Mouse (Mus musculus) heart, postnatal 25 days (tissue): ENCODE measurements around the gene Trabd2b. TPM values are rescaled to one million over a fixed set of nuclear protein-coding genes. Genes with fewer than 3 reads are reported as not detected.

Source experiments
- DNase-seq: peaks from one replicate; pipeline ENCODE4 v3.0.0; 2022; ENCODE audit warnings: low spot score
- intact Hi-C: fragments of 180-260 bp; cut with DNase I; formaldehyde crosslinking; loops from one replicate; pipeline ENCODE4 v1.15.1; 2025
- total RNA-seq, 2 experiments: library from RNA; stranded (reverse); gene quantifications; 2 replicates each; pipeline ENCODE4 v1.2.3; 2021

Gene Trabd2b
- total RNA-seq, 2 experiments from 2014 or later, result 53.5 to 62.8 TPM

DNA sequence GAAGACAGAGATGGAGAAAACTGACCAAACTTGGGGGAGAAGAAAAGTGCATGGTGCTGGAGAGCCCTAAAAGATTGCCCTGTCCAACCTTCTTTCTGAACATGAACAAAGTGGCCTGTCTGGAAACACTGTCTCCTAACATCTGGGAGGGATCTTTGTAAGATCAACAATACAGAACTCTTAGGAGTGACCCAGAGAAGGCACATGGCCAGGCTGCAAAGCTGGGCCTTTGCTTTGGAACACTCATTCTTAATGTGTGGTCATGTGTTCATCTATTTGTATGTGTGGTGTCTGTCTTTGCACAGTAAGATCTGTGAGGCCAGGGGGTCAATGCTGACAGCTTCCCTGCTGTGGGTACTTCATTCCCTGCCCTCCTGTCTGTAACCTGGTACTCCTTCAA is 16.9 kb upstream of the Trabd2b start:
- DNase-seq, result no peak
- intact Hi-C loops, result no loop called here

GRCm38 (mm10) chr4:114397625-114398024 is 8.9 kb upstream of the Trabd2b start:
- intact Hi-C loops, result loop anchor here (2.0 kb wide), 1 partner anchor 239 kb away; no protein-coding TSS in a partner anchor
- DNase-seq, result no peak

DNA sequence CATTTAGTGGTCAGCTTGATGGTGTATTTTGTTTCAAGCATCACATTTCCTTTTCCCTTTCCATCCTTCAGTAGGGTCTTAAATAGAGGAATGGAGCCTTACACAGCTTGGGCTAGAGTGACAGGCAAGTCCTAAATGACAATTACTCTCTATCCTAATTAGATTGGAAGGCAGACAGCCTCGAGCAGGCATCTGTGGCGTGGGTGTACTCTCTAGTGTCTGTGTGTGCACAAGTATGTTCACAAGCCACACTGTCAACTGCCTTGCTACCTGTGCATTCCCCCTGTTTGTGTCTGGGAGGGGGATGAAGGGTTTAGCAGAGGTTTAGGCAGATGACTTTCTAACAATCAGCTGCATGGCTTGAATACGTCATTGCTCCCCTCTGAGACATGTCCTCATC is 6.7 kb upstream of the Trabd2b start:
- intact Hi-C loops, result loop anchor here (2.0 kb wide), 1 partner anchor 237 kb away; no protein-coding TSS in a partner anchor
- no peak for DNase-seq

- intact Hi-C loops, result no loop called here
- DNase-seq, result no peak
Observed at GRCm38 (mm10) chr4:114401993-114402731, 4.4 kb upstream of the Trabd2b start.

- intact Hi-C loops, result loop anchor here (5.0 kb wide), 3 partner anchors 36 to 59 kb away; no protein-coding TSS in a partner anchor
- DNase-seq, result peak; percentile 81
Observed at GRCm38 (mm10) chr4:114405682-114406354, 706 bp upstream of the Trabd2b start.

- no peak for DNase-seq
- intact Hi-C loops, result loop anchor here (5.0 kb wide), 3 partner anchors 35 to 60 kb away; no protein-coding TSS in a partner anchor
Observed at GRCm38 (mm10) chr4:114407516-114407915, 992 bp downstream of the Trabd2b start.

DNA sequence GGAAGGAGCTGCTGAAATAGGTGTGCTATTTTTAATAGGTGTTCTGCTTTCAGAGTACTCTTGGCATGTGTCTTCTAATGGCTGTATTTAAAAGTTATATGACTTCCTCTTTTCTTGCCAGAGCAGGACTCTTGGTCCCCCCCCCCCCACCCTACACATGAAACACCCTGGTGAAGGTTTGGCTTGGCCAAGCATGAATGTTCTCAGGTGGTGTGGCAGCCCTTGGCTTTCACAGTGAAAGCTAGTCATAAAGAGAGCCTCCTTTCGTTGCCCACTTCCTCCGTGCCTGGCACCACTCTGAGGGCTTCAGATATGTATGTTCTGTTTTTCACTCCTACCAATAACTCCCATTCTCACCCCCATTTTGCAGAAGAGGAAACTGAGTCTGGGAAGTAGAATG is 1.8 kb downstream of the Trabd2b start:
- intact Hi-C loops, result loop anchor here (5.0 kb wide), 3 partner anchors 34 to 61 kb away; no protein-coding TSS in a partner anchor
- no peak for DNase-seq

- no peak for DNase-seq
- intact Hi-C loops, result loop anchor here (5.0 kb wide), 3 partner anchors 33 to 62 kb away; no protein-coding TSS in a partner anchor
Observed at GRCm38 (mm10) chr4:114408890-114409480, 2.5 kb downstream of the Trabd2b start.

- DNase-seq, result no peak
- intact Hi-C loops, result loop anchor here (5.0 kb wide), 3 partner anchors 33 to 62 kb away; no protein-coding TSS in a partner anchor
Observed at GRCm38 (mm10) chr4:114409511-114409910, 3.0 kb downstream of the Trabd2b start.

DNA sequence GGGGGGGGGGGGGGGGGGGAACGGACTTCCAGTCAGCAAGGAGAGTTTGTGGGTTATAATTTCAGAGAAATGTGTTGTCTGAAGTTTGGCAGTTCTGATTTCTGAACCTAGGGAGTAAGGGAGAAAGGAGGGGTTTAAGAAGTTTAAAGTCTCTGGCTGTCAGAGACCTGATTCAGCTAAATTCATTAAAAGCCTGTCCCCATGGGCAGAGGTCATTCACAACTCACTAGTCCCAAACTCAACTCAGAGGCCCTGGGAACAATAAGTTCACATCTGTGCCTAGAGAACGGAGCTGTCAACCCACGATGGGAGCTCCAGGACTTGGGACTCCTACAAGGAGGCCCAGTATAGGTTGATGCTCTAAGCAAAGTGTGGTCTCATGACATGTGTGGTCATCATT is 3.5 kb downstream of the Trabd2b start:
- intact Hi-C loops, result no loop called here
- DNase-seq, result no peak

GRCm38 (mm10) chr4:114410443-114410842 is 3.9 kb downstream of the Trabd2b start:
- intact Hi-C loops, result no loop called here

GRCm38 (mm10) chr4:114410958-114411661 is 4.6 kb downstream of the Trabd2b start:
- intact Hi-C loops, result no loop called here
- DNase-seq, result no peak

More at GRCm38 (mm10) chr4:114410443-114410842, 3.9 kb downstream of the Trabd2b start:
- no peak for DNase-seq

DNA sequence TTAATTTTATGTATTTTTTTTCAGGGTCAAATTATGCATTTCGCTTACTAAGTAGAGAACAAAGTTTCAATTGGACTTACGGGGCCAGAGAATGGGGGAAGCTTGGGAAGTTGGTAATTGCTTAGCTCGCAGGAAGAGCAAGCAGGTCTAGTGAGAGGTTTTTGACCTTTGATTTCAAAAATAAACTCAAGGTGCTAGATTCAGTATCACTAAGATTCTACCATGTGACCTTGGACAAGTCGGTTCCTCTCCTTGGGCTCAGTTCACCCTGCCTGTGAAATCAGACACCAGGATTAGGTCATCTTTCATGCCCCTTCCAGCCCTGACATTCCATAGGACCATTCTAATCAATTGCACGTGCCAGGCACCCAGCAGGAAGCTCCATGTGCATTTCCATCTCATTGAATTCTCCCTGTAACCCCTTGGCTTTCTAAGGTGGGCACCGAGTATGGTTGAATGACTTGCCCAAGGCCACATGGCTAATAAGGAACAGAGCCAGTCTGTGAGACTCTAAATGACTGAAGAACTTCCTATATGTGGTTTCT is 5.4 kb downstream of the Trabd2b start:
- intact Hi-C loops, result no loop called here
- DNase-seq, result no peak

GRCm38 (mm10) chr4:114415925-114416645 is 9.6 kb downstream of the Trabd2b start:
- intact Hi-C loops, result no loop called here
- peak; percentile 16 for DNase-seq

GRCm38 (mm10) chr4:114420154-114420553 is 13.6 kb downstream of the Trabd2b start:
- intact Hi-C loops, result no loop called here
- DNase-seq, result no peak

- intact Hi-C loops, result no loop called here
- no peak for DNase-seq
Observed at GRCm38 (mm10) chr4:114423084-114423483, 16.6 kb downstream of the Trabd2b start.

DNA sequence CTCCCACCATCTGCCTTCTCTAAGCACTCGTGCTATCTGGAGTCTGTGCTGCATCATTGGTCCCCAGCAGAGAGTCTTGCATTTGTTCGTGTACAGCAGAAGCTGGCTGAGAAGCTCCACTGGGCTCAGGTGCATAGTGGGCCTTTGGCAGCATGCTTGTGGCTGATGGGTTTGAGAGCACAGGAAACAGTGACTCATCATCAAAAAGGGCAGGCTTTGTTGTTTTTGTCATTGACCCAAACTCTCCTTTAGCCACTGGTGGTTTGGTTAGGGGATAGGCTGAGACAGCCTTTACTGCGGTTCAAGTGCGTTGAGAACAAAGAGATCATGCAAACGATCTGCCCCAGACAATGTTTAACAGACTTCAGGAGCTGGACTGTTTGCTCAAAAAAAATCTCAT is 19.3 kb downstream of the Trabd2b start:
- no peak for DNase-seq
- intact Hi-C loops, result no loop called here

GRCm38 (mm10) chr4:114432742-114433141 is 26.2 kb downstream of the Trabd2b start:
- DNase-seq, result no peak
- intact Hi-C loops, result no loop called here

- DNase-seq, result no peak
- intact Hi-C loops, result no loop called here
Observed at GRCm38 (mm10) chr4:114433440-114433839, 26.9 kb downstream of the Trabd2b start.
